Mouse (Mus musculus) embryo, embryonic 11 days (tissue): ENCODE results near the gene Setd1b.
"Not testable (repeated sequence)": the region's sequence is repeated elsewhere in the genome, so short reads cannot be mapped to it uniquely, and the experiment has no call there.

Source experiments
- DNase-seq: peaks from one replicate; pipeline ENCODE4 v3.0.0-alpha.2; 2015

The Setd1b gene

GRCm38 (mm10) chr5:123203591-123203990, 61.6 kb downstream of the Setd1b start:
- not testable (repeated sequence) for DNase-seq
